Mouse (Mus musculus) MEL-GATA-1-ER (cell line): ENCODE measurements around the gene 2700049A03Rik.

Source experiments
- DNase-seq: peaks from one replicate; pipeline ENCODE4 v3.0.0-alpha.2; 2012; ENCODE audit warnings: low read depth; ENCODE audit errors: extremely low read depth

2700049A03Rik gene

GRCm38 (mm10) chr12:71169911-71170310 lies 33.3 kb downstream of the 2700049A03Rik start:
- no peak for DNase-seq

- no peak for DNase-seq
These were observed 47.1 kb downstream of the 2700049A03Rik start for GRCm38 (mm10) chr12:71183736-71184135.

- DNase-seq, result no peak
These were observed 47.7 kb downstream of the 2700049A03Rik start for GRCm38 (mm10) chr12:71184396-71184795.

GRCm38 (mm10) chr12:71192705-71193104 lies 56.1 kb downstream of the 2700049A03Rik start:
- DNase-seq, result no peak

- no peak for DNase-seq
These were observed 61.0 kb downstream of the 2700049A03Rik start for GRCm38 (mm10) chr12:71197671-71198070.

GRCm38 (mm10) chr12:71201753-71202152 lies 65.1 kb downstream of the 2700049A03Rik start:
- no peak for DNase-seq

GRCm38 (mm10) chr12:71204303-71204702 lies 67.7 kb downstream of the 2700049A03Rik start:
- DNase-seq, result no peak

GRCm38 (mm10) chr12:71217191-71217590 lies 80.5 kb downstream of the 2700049A03Rik start:
- no peak for DNase-seq

GRCm38 (mm10) chr12:71217866-71218522 lies 81.3 kb downstream of the 2700049A03Rik start:
- no peak for DNase-seq

GRCm38 (mm10) chr12:71222761-71223160 lies 86.1 kb downstream of the 2700049A03Rik start:
- DNase-seq, result no peak

GRCm38 (mm10) chr12:71227769-71228168 lies 91.1 kb downstream of the 2700049A03Rik start:
- DNase-seq, result no peak

- DNase-seq, result no peak
These were observed 92.4 kb downstream of the 2700049A03Rik start for GRCm38 (mm10) chr12:71228925-71229649.

- no peak for DNase-seq
These were observed 94.9 kb downstream of the 2700049A03Rik start for GRCm38 (mm10) chr12:71231561-71231960.

- DNase-seq, result no peak
These were observed 96.8 kb downstream of the 2700049A03Rik start for GRCm38 (mm10) chr12:71233426-71233825.

GRCm38 (mm10) chr12:71237074-71237473 lies 100.4 kb downstream of the 2700049A03Rik start:
- no peak for DNase-seq

GRCm38 (mm10) chr12:71242791-71243190 lies 106.1 kb downstream of the 2700049A03Rik start:
- DNase-seq, result no peak

- DNase-seq, result no peak
These were observed 108.2 kb downstream of the 2700049A03Rik start for GRCm38 (mm10) chr12:71244766-71245390.

GRCm38 (mm10) chr12:71247191-71247590 lies 110.5 kb downstream of the 2700049A03Rik start:
- no peak for DNase-seq

GRCm38 (mm10) chr12:71249348-71249747 lies 112.7 kb downstream of the 2700049A03Rik start:
- DNase-seq, result no peak

GRCm38 (mm10) chr12:71252509-71253167 lies 116.0 kb downstream of the 2700049A03Rik start:
- DNase-seq, result no peak

GRCm38 (mm10) chr12:71254779-71255178 lies 118.1 kb downstream of the 2700049A03Rik start:
- DNase-seq, result no peak
